Mouse (Mus musculus): Measurements from ENCODE around the gene Polg. TPM values are rescaled to one million over a fixed set of nuclear protein-coding genes. Genes with fewer than 3 reads are reported as not detected.
A peak's percentile ranks its signal among the peaks of the same experiment; 100 is the strongest.

The Polg gene
- 10 to 100 TPM; 54.5 to 64.5 TPM for total RNA-seq (2021)

- intact Hi-C loops (cut with DNase I) = loop anchor here (5.0 kb wide), 3 partner anchors 74 to 319 kb away; partner anchors contain the start of genes Fanci and Mfge8
- DNase-seq = peak; percentile 99
These were observed at the start of gene Polg for GRCm38 (mm10) chr7:79466053-79466901. Polg (minus strand) TSS chr7:79466362.

GRCm38 (mm10) chr7:79515861-79516260 lies 49.7 kb upstream of the Polg start:
- no peak for DNase-seq
- intact Hi-C loops (cut with DNase I) = no loop called here

- intact Hi-C loops (cut with DNase I) = no loop called here
- no peak for DNase-seq
These were observed 49.1 kb upstream of the Polg start for GRCm38 (mm10) chr7:79515221-79515743.

- DNase-seq = no peak
- intact Hi-C loops (cut with DNase I) = no loop called here
These were observed 48.3 kb upstream of the Polg start for GRCm38 (mm10) chr7:79514361-79514881.

GRCm38 (mm10) chr7:79513466-79513865 lies 47.3 kb upstream of the Polg start:
- intact Hi-C loops (cut with DNase I) = no loop called here
- no peak for DNase-seq

GRCm38 (mm10) chr7:79512496-79512895 lies 46.3 kb upstream of the Polg start:
- intact Hi-C loops (cut with DNase I) = no loop called here
- DNase-seq = no peak

GRCm38 (mm10) chr7:79511656-79512055 lies 45.5 kb upstream of the Polg start:
- no peak for DNase-seq
- intact Hi-C loops (cut with DNase I) = no loop called here

GRCm38 (mm10) chr7:79511181-79511580 lies 45.0 kb upstream of the Polg start:
- no peak for DNase-seq
- intact Hi-C loops (cut with DNase I) = no loop called here

GRCm38 (mm10) chr7:79510686-79511085 lies 44.5 kb upstream of the Polg start:
- DNase-seq = no peak
- intact Hi-C loops (cut with DNase I) = no loop called here

GRCm38 (mm10) chr7:79509710-79510109 lies 43.5 kb upstream of the Polg start:
- DNase-seq = no peak
- intact Hi-C loops (cut with DNase I) = no loop called here

- intact Hi-C loops (cut with DNase I) = no loop called here
- DNase-seq = no peak
These were observed 43.1 kb upstream of the Polg start for GRCm38 (mm10) chr7:79509235-79509607.

GRCm38 (mm10) chr7:79508280-79509234 lies 42.4 kb upstream of the Polg start:
- intact Hi-C loops (cut with DNase I) = no loop called here
- DNase-seq = no peak

GRCm38 (mm10) chr7:79507756-79508155 lies 41.6 kb upstream of the Polg start:
- no peak for DNase-seq
- intact Hi-C loops (cut with DNase I) = no loop called here

- intact Hi-C loops (cut with DNase I) = no loop called here
- no peak for DNase-seq
These were observed 41.0 kb upstream of the Polg start for GRCm38 (mm10) chr7:79507101-79507705.

GRCm38 (mm10) chr7:79506531-79507090 lies 40.4 kb upstream of the Polg start:
- DNase-seq = no peak
- intact Hi-C loops (cut with DNase I) = no loop called here

GRCm38 (mm10) chr7:79505876-79506530 lies 39.8 kb upstream of the Polg start:
- DNase-seq = no peak
- intact Hi-C loops (cut with DNase I) = no loop called here

- no peak for DNase-seq
- intact Hi-C loops (cut with DNase I) = no loop called here
These were observed 39.2 kb upstream of the Polg start for GRCm38 (mm10) chr7:79505376-79505775.

GRCm38 (mm10) chr7:79504723-79505122 lies 38.6 kb upstream of the Polg start:
- intact Hi-C loops (cut with DNase I) = no loop called here
- DNase-seq = peak; percentile 21 to 23

GRCm38 (mm10) chr7:79503656-79504250 lies 37.6 kb upstream of the Polg start:
- intact Hi-C loops (cut with DNase I) = no loop called here
- DNase-seq = no peak
